Mouse (Mus musculus) kidney, embryonic 16.5 days (tissue): Measurements from ENCODE around the gene Bmt2. TPM values are rescaled to one million over a fixed set of nuclear protein-coding genes. Genes with fewer than 3 reads are reported as not detected.

Experiments used
- ATAC-seq: fragments of 200-750 bp; cut with Nextera tagmentation; 2 replicates; pipeline ENCODE4 v1.8.0; 2017; ENCODE audit warnings: moderate TSS enrichment; ENCODE audit not compliant: low FRiP score, low TSS enrichment
- H3K27ac ChIP-seq: fragments of 300-500 bp; sonication (generic); 2 replicates; pipeline ENCODE4 v1.5.1; 2014; ENCODE audit warnings: low read length
- H3K27me3 ChIP-seq: fragments of 300-500 bp; sonication (generic); 2 replicates; pipeline ENCODE4 v1.6.1; 2014; ENCODE audit warnings: low read length, control low read depth, mixed read lengths; ENCODE audit not compliant: insufficient read depth
- H3K36me3 ChIP-seq: fragments of 300-500 bp; sonication (generic); 2 replicates; pipeline ENCODE4 v1.6.1; 2014; ENCODE audit warnings: low read length, control low read depth, mixed read lengths; ENCODE audit not compliant: insufficient read depth
- H3K4me1 ChIP-seq: fragments of 300-500 bp; sonication (generic); 2 replicates; pipeline ENCODE4 v1.6.1; 2014; ENCODE audit warnings: low read length, control low read depth, mixed read lengths; ENCODE audit not compliant: insufficient read depth
- H3K4me2 ChIP-seq: fragments of 300-500 bp; sonication (generic); replicated peaks from 2 replicates; pipeline ENCODE4 v1.6.1; 2014; ENCODE audit warnings: low read depth, low read length
- H3K4me3 ChIP-seq: fragments of 300-500 bp; sonication (generic); 2 replicates; pipeline ENCODE4 v1.5.1; 2014; ENCODE audit warnings: mild to moderate bottlenecking, low read length
- H3K9ac ChIP-seq: fragments of 300-500 bp; sonication (generic); replicated peaks from 2 replicates; pipeline ENCODE4 v1.6.1; 2014; ENCODE audit warnings: low read length
- H3K9me3 ChIP-seq: fragments of 300-500 bp; sonication (generic); 2 replicates; pipeline ENCODE4 v1.6.1; 2016; ENCODE audit warnings: low read length, control low read depth
- WGBS: fragments of 180-500 bp; shearing (Covaris S2); extraction: QIAGEN DNeasy Blood & Tissue Kit; methylation state at CpG from one replicate; pipeline ENCODE4 v1.1.7; 2014; 5-methylcytosine and 5-hydroxymethylcytosine counted together
- polyA plus RNA-seq: library from polyadenylated mRNA; unstranded; fragments of >200 nt; fragmentation: Nextera tagmentation; extraction: Ambion mirVana; gene quantifications from 2 replicates; pipeline ENCODE4 v1.2.1, GENCODE M21; 2015

Gene Bmt2
- polyA plus RNA-seq, 1 experiment from 2014 or later: 18.9 TPM

DNA sequence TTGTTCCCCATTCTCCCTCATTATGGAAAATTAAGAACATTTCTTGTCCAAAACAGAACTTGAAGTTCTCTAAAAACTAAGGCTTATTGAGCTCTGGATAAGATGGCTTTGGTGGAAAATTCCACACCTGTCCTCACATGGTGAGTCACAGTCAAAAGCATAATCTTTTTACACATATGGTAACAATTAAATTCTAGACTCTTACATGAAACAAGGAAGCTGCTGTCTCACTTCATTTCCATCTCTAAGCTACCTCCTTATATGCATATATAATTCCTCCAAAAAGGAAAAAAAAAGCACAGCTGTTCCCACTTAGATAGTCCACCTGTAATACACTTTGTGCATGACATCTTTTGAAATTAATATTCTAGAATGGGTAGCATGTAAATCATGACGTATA, 45.2 kb downstream of the Bmt2 start:
- H3K4me2 ChIP-seq: no peak overlapping the region
- peaks cover 11% of the 10 kb centered on the region for H3K36me3 ChIP-seq
- ATAC-seq: no peak
- no peak overlapping the region for H3K9ac ChIP-seq
- no peaks in the 10 kb centered on the region for H3K27me3 ChIP-seq
- no peaks in the 10 kb centered on the region for H3K4me1 ChIP-seq
- no peak overlapping the region for H3K4me3 ChIP-seq
- no peaks in the 10 kb centered on the region for H3K9me3 ChIP-seq
- H3K27ac ChIP-seq: no peak overlapping the region
- 94% methylated on average over 1 of the region's 1 CpGs for WGBS

- H3K4me3 ChIP-seq: no peak overlapping the region
- H3K27ac ChIP-seq: no peak overlapping the region
- WGBS: 85% methylated on average over 2 of the region's 2 CpGs
- H3K36me3 ChIP-seq: peaks cover 11% of the 10 kb centered on the region
- no peak for ATAC-seq
- no peaks in the 10 kb centered on the region for H3K9me3 ChIP-seq
- H3K27me3 ChIP-seq: no peaks in the 10 kb centered on the region
- H3K9ac ChIP-seq: no peak overlapping the region
- H3K4me2 ChIP-seq: no peak overlapping the region
- H3K4me1 ChIP-seq: no peaks in the 10 kb centered on the region
These were observed 47.2 kb downstream of the Bmt2 start for GRCm38 (mm10) chr6:13630607-13631006.

GRCm38 (mm10) chr6:13619618-13620017, 58.1 kb downstream of the Bmt2 start:
- WGBS: 85% methylated on average over 2 of the region's 2 CpGs
- no peaks in the 10 kb centered on the region for H3K4me1 ChIP-seq
- H3K9me3 ChIP-seq: no peaks in the 10 kb centered on the region
- H3K4me3 ChIP-seq: no peak overlapping the region
- no peaks in the 10 kb centered on the region for H3K27me3 ChIP-seq
- H3K36me3 ChIP-seq: no peaks in the 10 kb centered on the region
- no peak overlapping the region for H3K4me2 ChIP-seq
- H3K9ac ChIP-seq: no peak overlapping the region
- ATAC-seq: no peak
- H3K27ac ChIP-seq: no peak overlapping the region

- no peak overlapping the region for H3K9ac ChIP-seq
- 94% methylated on average over 3 of the region's 3 CpGs for WGBS
- H3K27ac ChIP-seq: no peak overlapping the region
- no peaks in the 10 kb centered on the region for H3K27me3 ChIP-seq
- no peaks in the 10 kb centered on the region for H3K9me3 ChIP-seq
- H3K36me3 ChIP-seq: no peaks in the 10 kb centered on the region
- H3K4me3 ChIP-seq: no peak overlapping the region
- H3K4me2 ChIP-seq: no peak overlapping the region
- no peaks in the 10 kb centered on the region for H3K4me1 ChIP-seq
- ATAC-seq: no peak
These were observed 60.7 kb downstream of the Bmt2 start for GRCm38 (mm10) chr6:13617110-13617509.

GRCm38 (mm10) chr6:13614568-13614967, 63.2 kb downstream of the Bmt2 start:
- Histone ChIP-seq H3K9ac (no peak overlapping the region), H3K4me3 (no peak overlapping the region), H3K4me1 (no peaks in the 10 kb centered on the region), H3K36me3 (no peaks in the 10 kb centered on the region), H3K27ac (no peak overlapping the region), H3K27me3 (no peaks in the 10 kb centered on the region), H3K4me2 (no peak overlapping the region), H3K9me3 (no peaks in the 10 kb centered on the region; the same call in 1 of the 2 replicates)
- 85% methylated on average over 3 of the region's 3 CpGs for WGBS
- no peak for ATAC-seq

DNA sequence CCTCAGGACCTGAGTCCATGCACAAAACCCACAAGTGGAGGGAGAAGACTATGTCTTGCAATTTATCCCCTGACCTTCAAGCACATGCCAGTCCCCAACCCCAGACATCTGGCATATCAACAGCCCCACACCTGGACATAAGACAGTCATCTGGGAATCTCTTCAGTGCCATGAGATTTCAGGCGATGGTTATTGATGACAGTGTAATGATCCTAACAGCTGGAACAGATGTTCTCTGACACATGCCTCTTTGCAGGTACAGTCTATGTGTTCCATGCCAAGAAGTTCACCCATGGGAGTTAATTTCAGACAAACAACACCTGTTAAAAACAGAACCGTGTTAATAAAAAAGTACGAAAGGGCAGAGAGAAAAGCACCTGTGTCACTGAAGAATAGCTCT, 64.1 kb downstream of the Bmt2 start:
- Histone ChIP-seq H3K27ac (no peak overlapping the region), H3K9me3 (no peaks in the 10 kb centered on the region; the same call in 1 of the 2 replicates), H3K4me2 (no peak overlapping the region), H3K4me1 (no peaks in the 10 kb centered on the region), H3K9ac (no peak overlapping the region), H3K27me3 (no peaks in the 10 kb centered on the region), H3K36me3 (no peaks in the 10 kb centered on the region), H3K4me3 (no peak overlapping the region)
- no peak for ATAC-seq
- WGBS: 80% methylated on average over 3 of the region's 3 CpGs

DNA sequence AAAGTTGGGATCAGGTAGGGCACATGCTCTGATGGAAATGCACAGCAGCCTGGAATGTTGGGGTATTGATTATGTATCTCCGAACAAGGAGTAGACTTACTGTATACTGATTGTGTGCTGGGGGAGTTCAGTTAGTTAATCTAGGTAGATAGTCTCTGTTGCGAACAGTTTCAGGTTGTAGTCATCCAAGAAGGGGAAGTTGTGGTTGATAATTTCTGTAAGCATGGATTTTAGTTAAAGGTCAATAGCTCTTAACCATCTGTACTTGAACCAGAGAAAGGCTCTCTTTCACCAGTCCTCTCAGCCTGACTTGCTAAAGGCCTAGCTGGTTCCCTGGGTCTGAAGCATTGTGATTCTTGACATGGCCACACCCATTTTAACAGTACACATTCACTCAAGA, 66.9 kb downstream of the Bmt2 start:
- Histone ChIP-seq H3K27me3 (no peaks in the 10 kb centered on the region), H3K27ac (no peak overlapping the region), H3K4me2 (no peak overlapping the region), H3K9ac (no peak overlapping the region), H3K9me3 (no peaks in the 10 kb centered on the region; the same call in 1 of the 2 replicates), H3K4me3 (no peak overlapping the region), H3K4me1 (peaks cover 11% of the 10 kb centered on the region; the same call in 1 of the 2 replicates), H3K36me3 (no peaks in the 10 kb centered on the region)
- no peak for ATAC-seq
- WGBS: 92% methylated on average over 2 of the region's 2 CpGs

DNA sequence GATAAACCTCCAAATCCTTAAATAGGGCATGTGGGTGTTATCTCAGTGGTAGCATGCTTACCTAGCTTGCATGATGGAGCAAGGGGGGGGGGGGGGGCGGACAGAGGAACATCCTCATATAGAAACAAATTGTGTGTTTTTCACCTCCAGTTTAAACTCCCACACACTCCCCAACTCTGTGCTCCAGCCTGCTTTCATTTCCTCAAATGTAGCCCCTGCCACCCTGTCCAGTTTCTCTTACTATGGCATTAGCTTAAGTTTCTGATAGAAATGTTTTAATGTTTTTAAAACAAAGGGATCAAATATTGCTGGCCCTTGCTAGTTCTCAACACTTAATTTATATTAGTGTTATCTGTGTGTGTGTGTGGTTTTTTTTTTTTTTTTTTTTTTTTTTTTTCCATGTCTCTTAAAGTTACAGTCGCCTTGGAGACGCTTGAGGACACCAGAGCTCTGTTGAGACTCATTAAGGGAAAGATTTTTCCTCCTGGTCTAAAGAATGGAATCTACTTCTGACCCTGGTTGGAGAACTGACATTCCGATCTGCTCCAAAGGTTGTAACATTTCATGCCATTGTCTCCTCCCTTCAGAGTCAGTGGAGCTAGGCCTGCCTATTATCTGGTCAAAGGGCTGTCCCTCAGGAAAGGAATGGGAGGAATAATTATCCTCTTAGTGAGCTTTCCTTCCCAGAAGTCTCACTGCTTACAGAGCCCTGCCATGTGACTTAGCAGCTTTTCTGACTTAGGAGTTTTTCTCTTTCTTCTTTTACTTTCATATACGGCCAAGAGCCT, 68.2 kb downstream of the Bmt2 start:
- ATAC-seq: no peak
- no peak overlapping the region for H3K27ac ChIP-seq

DNA sequence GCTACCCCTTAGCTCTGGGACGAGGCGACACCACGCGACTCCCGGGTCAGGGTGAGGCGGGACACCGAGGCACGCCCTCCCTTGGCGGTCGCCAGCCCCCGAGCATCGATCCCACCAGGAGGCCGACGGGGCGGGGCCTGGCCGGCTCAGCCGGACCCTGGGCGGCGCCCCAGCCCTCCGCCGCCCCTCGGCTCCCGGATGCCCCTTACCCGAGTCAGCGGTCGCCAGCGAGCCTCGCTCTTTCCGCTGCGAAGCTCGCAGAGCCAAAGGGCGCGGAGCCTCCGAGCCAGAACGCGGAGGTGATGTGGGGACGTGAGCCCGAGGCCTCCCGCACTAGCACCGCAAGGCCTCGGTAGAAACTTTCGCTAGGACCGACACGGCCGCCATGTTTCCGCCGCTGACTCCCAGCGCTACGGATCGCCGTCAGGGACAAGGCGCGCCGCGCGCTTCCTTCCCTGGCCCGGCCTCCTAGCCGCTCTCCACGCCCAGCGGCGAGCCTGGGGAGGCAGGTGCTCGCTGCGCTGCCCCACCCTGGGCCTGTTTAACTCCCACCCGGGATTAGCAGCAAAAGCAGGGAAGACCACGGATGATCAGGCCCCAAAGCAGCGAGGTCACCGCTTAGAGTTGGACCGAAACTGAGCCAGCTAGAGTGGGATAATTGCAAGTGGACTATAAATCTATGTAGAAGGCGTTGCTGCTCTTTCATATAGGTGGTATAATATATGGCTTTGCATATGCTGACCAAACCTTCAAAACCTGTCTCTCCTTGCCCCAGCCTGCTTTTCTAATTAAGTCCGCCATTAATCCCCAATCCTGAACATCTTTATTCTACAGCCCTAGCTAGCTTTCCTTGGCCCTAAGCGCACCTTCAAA, 69.9 kb downstream of the Bmt2 start, which contains the start of gene Tmem168:
Gene Tmem168, minus strand, starts transcription at position 480 of the 873 bp plus-strand sequence.
- peak within 1 kb of the TSS; percentile 64 for H3K4me3 ChIP-seq
- WGBS: 3% methylated on average over 54 of the region's 71 CpGs

More for the DNA sequence above, 68.2 kb downstream of the Bmt2 start:
- no peaks in the 10 kb centered on the region for H3K36me3 ChIP-seq
- no peak overlapping the region for H3K4me2 ChIP-seq
- no peak overlapping the region for H3K4me3 ChIP-seq
- H3K4me1 ChIP-seq: peaks cover 11% of the 10 kb centered on the region; the same call in 1 of the 2 replicates
- H3K27me3 ChIP-seq: no peaks in the 10 kb centered on the region
- H3K9me3 ChIP-seq: no peaks in the 10 kb centered on the region; the same call in 1 of the 2 replicates
- no peak overlapping the region for H3K9ac ChIP-seq
- WGBS: 83% methylated on average over 5 of the region's 5 CpGs

More for the DNA sequence above, 69.9 kb downstream of the Bmt2 start, which contains the start of gene Tmem168:
- Histone ChIP-seq H3K36me3 (peaks cover 4% of the 10 kb centered on the region; the same call in 1 of the 2 replicates), H3K27ac (peak within 1 kb of the TSS; percentile 91), H3K4me2 (peak within 1 kb of the TSS; percentile 70), H3K27me3 (no peaks in the 10 kb centered on the region), H3K9me3 (no peaks in the 10 kb centered on the region; the same call in 1 of the 2 replicates), H3K4me1 (peaks cover 11% of the 10 kb centered on the region; the same call in 1 of the 2 replicates), H3K9ac (peak within 1 kb of the TSS; percentile 81)
- peak; percentile 98 for ATAC-seq
